Mouse (Mus musculus) liver, embryonic 13.5 days (tissue): ENCODE measurements at regions not wholly inside any gene's neighbourhood (a gene's known extent, or its start where the extent isn't known, plus 50 kb on each side); places are given as distances from the start of the nearest gene placed in this dataset.

ENCODE experiments used
- ATAC-seq: fragments of 200-750 bp; cut with Nextera tagmentation; 2 replicates; pipeline ENCODE4 v1.8.0; 2017; ENCODE audit warnings: low read depth, mild to moderate bottlenecking, moderate number of reproducible peaks, moderate library complexity
- DNase-seq: peaks from one replicate; pipeline ENCODE4 v3.0.0; 2022
- H3K27ac ChIP-seq: fragments of 300-500 bp; sonication (generic); 2 replicates; pipeline ENCODE4 v1.5.1; 2015; ENCODE audit warnings: moderate library complexity, mild to moderate bottlenecking, inconsistent platforms
- H3K27me3 ChIP-seq: fragments of 300-500 bp; sonication (generic); 2 replicates; pipeline ENCODE4 v1.6.1; 2015; ENCODE audit warnings: mild to moderate bottlenecking, inconsistent platforms
- H3K36me3 ChIP-seq: fragments of 300-500 bp; sonication (generic); 2 replicates; pipeline ENCODE4 v1.6.1; 2015; ENCODE audit warnings: mild to moderate bottlenecking, inconsistent platforms
- H3K4me1 ChIP-seq: fragments of 300-500 bp; sonication (generic); replicated peaks from 2 replicates; pipeline ENCODE4 v1.6.1; 2015; ENCODE audit warnings: inconsistent platforms
- H3K4me2 ChIP-seq: fragments of 300-500 bp; sonication (generic); 2 replicates; pipeline ENCODE4 v1.6.1; 2015; ENCODE audit warnings: inconsistent platforms, mild to moderate bottlenecking, moderate library complexity
- H3K4me3 ChIP-seq: fragments of 300-500 bp; sonication (generic); replicated peaks from 2 replicates; pipeline ENCODE4 v1.5.1; 2015; ENCODE audit warnings: mild to moderate bottlenecking, inconsistent platforms
- H3K9ac ChIP-seq: fragments of 300-500 bp; sonication (generic); 2 replicates; pipeline ENCODE4 v1.6.1; 2015; ENCODE audit warnings: mild to moderate bottlenecking, inconsistent platforms
- H3K9me3 ChIP-seq: fragments of 300-500 bp; sonication (generic); replicated peaks from 2 replicates; pipeline ENCODE4 v1.6.1; 2016; ENCODE audit warnings: inconsistent platforms
- WGBS: fragments of 180-500 bp; shearing (Covaris S2); methylation state at CpG from one replicate; pipeline ENCODE4 v1.1.7; 2015; ENCODE audit not compliant: insufficient replicate concordance; 5-methylcytosine and 5-hydroxymethylcytosine counted together

DNA sequence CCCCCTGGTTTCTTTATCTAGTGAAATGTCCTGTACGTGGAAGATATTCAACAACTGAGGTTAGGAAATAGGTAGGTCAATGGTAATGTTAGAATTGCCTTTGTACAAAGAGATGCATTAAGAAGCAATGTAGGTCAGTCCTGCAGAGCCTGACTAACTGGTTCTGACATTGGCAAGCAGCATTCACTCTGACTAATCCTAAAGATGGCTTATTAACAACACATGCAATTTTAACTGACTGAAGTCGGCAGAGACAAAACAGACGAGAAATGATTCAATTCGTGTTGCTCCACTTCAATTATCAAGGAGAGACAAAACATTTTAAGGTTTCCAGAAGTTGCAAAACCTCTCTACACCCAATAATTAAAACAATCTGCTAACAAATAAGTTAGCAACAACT lies 470.0 kb upstream of the Cited2 start:
- H3K4me2 ChIP-seq: no peak overlapping the region
- H3K9ac ChIP-seq: no peak overlapping the region
- no peaks in the 10 kb centered on the region for H3K27me3 ChIP-seq
- no peaks in the 10 kb centered on the region for H3K36me3 ChIP-seq
- no peaks in the 10 kb centered on the region for H3K4me1 ChIP-seq
- H3K27ac ChIP-seq: no peak overlapping the region
- DNase-seq: no peak
- no peaks in the 10 kb centered on the region for H3K9me3 ChIP-seq
- no peak overlapping the region for H3K4me3 ChIP-seq
- WGBS: 67% methylated on average over 4 of the region's 4 CpGs
- no peak for ATAC-seq

- Histone ChIP-seq H3K4me3 (no peak overlapping the region), H3K9me3 (no peaks in the 10 kb centered on the region), H3K4me2 (no peak overlapping the region), H3K9ac (no peak overlapping the region), H3K27ac (no peak overlapping the region), H3K27me3 (no peaks in the 10 kb centered on the region), H3K36me3 (no peaks in the 10 kb centered on the region), H3K4me1 (no peaks in the 10 kb centered on the region)
- WGBS: 63% methylated on average over 4 of the region's 4 CpGs
- no peak for ATAC-seq
- no peak for DNase-seq
Measured at GRCm38 (mm10) chr10:17260154-17260553, 462.9 kb upstream of the Cited2 start.

DNA sequence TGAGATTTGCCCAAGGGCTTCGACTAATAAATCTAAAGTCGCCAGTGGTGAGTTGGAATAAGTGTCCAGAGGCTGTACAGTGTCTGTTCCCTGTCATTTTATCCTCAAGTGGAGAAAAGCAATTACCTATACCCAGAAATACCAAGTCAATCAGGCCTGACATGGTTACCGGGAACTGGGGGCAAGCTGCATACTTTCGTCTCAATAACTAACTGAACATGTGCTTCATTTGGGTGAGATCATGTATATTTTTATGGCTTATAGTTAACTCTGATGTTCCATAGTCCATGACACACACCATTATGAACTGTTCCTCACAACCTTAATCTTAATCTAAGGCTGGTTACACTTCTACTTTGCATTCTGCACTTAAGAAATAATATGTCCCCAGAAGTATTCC lies 462.4 kb upstream of the Cited2 start:
- H3K9me3 ChIP-seq: no peaks in the 10 kb centered on the region
- H3K4me3 ChIP-seq: no peak overlapping the region
- ATAC-seq (no peak), DNase-seq (no peak)
- no peak overlapping the region for H3K4me2 ChIP-seq
- no peaks in the 10 kb centered on the region for H3K27me3 ChIP-seq
- no peaks in the 10 kb centered on the region for H3K4me1 ChIP-seq
- 70% methylated on average over 4 of the region's 4 CpGs for WGBS
- no peaks in the 10 kb centered on the region for H3K36me3 ChIP-seq
- no peak overlapping the region for H3K9ac ChIP-seq
- no peak overlapping the region for H3K27ac ChIP-seq

DNA sequence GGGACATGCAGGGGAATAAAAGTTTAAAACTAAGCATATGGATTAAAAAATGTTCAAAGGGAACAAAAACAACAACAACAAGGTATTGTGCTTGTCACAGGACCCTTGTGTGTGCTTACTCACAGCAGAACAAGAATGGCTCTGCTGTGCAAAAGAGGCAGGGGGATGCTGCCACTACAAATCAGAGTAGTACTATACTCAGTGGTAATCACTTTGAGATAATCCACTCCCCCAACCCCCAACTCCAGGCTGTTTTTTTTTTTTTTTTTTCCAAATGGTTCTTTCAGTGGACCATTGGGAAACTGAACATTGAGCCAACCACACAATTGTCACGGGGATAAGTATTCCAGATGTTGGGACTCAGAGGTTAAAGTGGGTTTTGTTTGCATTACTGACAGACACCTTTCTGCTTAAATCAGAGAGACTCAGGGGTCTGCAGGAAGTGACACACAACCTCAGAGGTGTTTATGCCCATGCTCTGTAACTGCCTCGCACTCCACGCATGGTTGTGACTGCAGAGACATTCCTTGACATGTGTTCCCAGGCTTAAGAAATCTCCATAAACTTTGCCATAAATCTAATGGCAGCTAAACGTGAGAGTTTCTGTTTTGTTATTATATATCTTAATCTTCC lies 461.7 kb upstream of the Cited2 start:
- ATAC-seq (no peak), DNase-seq (no peak)
- no peak overlapping the region for H3K27ac ChIP-seq
- no peak overlapping the region for H3K4me2 ChIP-seq
- H3K9ac ChIP-seq: no peak overlapping the region
- no peaks in the 10 kb centered on the region for H3K36me3 ChIP-seq
- no peaks in the 10 kb centered on the region for H3K4me1 ChIP-seq
- no peaks in the 10 kb centered on the region for H3K27me3 ChIP-seq
- H3K4me3 ChIP-seq: no peak overlapping the region
- WGBS: 52% methylated on average over 4 of the region's 4 CpGs
- H3K9me3 ChIP-seq: no peaks in the 10 kb centered on the region

DNA sequence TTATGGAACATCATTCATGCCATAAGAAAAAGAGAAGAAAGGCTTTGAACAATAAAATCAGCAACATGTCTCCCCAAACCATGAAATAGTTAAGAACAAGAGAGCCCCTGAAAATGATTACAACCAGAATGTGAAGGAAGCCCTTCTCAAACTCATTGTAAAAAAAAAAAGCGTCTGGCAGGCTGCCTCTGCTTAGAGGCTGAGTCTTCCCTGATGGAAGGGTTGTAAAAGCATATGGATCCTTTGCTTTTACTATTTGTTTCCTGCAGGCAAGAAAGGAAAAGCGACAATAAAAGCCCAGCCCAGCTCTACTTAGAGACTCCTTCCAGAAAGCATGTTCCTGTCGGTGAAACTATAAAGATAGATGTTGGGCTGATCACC lies 461.2 kb upstream of the Cited2 start:
- Histone ChIP-seq H3K4me1 (no peaks in the 10 kb centered on the region), H3K27ac (no peak overlapping the region), H3K4me2 (no peak overlapping the region), H3K4me3 (no peak overlapping the region), H3K9me3 (no peaks in the 10 kb centered on the region), H3K27me3 (no peaks in the 10 kb centered on the region), H3K9ac (no peak overlapping the region), H3K36me3 (no peaks in the 10 kb centered on the region)
- 57% methylated on average over 3 of the region's 3 CpGs for WGBS
- ATAC-seq (no peak), DNase-seq (no peak)

- H3K4me3 ChIP-seq: no peak overlapping the region
- WGBS: 48% methylated on average over 5 of the region's 5 CpGs
- H3K36me3 ChIP-seq: no peaks in the 10 kb centered on the region
- H3K27ac ChIP-seq: no peak overlapping the region
- H3K4me1 ChIP-seq: no peaks in the 10 kb centered on the region
- H3K9me3 ChIP-seq: no peaks in the 10 kb centered on the region
- no peaks in the 10 kb centered on the region for H3K27me3 ChIP-seq
- H3K4me2 ChIP-seq: no peak overlapping the region
- ATAC-seq: no peak
- no peak overlapping the region for H3K9ac ChIP-seq
- no peak for DNase-seq
Measured at GRCm38 (mm10) chr10:17272646-17273045, 450.4 kb upstream of the Cited2 start.

- H3K27me3 ChIP-seq: no peaks in the 10 kb centered on the region
- no peak overlapping the region for H3K4me3 ChIP-seq
- no peak overlapping the region for H3K9ac ChIP-seq
- no peaks in the 10 kb centered on the region for H3K4me1 ChIP-seq
- no peak overlapping the region for H3K27ac ChIP-seq
- WGBS: 62% methylated on average over 3 of the region's 3 CpGs
- no peaks in the 10 kb centered on the region for H3K9me3 ChIP-seq
- ATAC-seq (no peak), DNase-seq (no peak)
- H3K4me2 ChIP-seq: no peak overlapping the region
- H3K36me3 ChIP-seq: no peaks in the 10 kb centered on the region
Measured at GRCm38 (mm10) chr10:17273855-17274254, 449.2 kb upstream of the Cited2 start.

DNA sequence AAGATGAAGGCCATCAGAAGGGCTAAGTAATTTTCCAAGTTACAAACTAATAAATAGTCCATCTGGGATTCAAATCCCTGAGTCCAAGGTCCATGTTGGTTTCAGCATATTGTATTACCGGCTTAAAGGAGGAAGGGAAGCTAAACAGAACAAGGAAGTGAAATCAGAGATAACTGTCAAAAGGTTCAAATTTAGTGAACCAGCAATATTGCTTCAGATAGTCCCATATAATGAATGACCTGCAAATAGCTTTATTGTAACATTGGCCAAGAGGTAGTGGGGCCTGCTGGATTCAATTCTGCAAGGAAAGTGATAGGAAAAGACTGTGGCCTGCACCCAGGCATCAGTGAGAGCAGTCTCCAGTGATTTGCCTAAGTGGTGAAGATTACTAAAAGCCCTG lies 447.8 kb upstream of the Cited2 start:
- H3K4me1 ChIP-seq: no peaks in the 10 kb centered on the region
- no peak overlapping the region for H3K27ac ChIP-seq
- no peaks in the 10 kb centered on the region for H3K36me3 ChIP-seq
- no peaks in the 10 kb centered on the region for H3K27me3 ChIP-seq
- no peak overlapping the region for H3K4me2 ChIP-seq
- H3K9ac ChIP-seq: no peak overlapping the region
- WGBS: 39% methylated on average over 1 of the region's 1 CpGs
- DNase-seq (no peak), ATAC-seq (no peak)
- H3K4me3 ChIP-seq: no peak overlapping the region
- H3K9me3 ChIP-seq: no peaks in the 10 kb centered on the region

DNA sequence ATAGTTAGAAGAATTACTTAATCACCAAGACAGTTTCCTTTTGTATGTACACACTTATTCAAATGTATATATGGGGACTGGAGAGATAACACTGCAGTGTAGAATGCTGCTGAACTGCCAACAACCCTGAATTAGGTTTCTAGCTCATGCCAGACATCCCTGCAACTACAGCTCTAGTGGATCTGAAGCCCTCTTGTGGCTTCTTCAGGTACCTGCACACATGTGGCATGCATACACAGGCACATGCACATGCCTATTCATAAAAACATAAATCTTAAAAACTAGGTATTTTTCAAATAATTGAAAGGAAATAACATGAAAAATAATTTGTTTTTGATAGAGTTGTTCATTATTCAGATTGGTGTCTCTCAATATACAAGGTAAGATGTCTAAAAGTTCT lies 445.1 kb upstream of the Cited2 start:
- no peak overlapping the region for H3K9ac ChIP-seq
- H3K4me1 ChIP-seq: no peaks in the 10 kb centered on the region
- H3K4me2 ChIP-seq: no peak overlapping the region
- no peak overlapping the region for H3K4me3 ChIP-seq
- no peaks in the 10 kb centered on the region for H3K36me3 ChIP-seq
- DNase-seq: no peak
- no peak overlapping the region for H3K27ac ChIP-seq
- H3K9me3 ChIP-seq: no peaks in the 10 kb centered on the region
- ATAC-seq: no peak
- H3K27me3 ChIP-seq: no peaks in the 10 kb centered on the region

GRCm38 (mm10) chr10:17284858-17285257 lies 438.2 kb upstream of the Cited2 start:
- Histone ChIP-seq H3K36me3 (no peaks in the 10 kb centered on the region), H3K27ac (no peak overlapping the region), H3K9ac (no peak overlapping the region), H3K9me3 (no peaks in the 10 kb centered on the region), H3K27me3 (no peaks in the 10 kb centered on the region), H3K4me3 (no peak overlapping the region), H3K4me2 (no peak overlapping the region), H3K4me1 (no peaks in the 10 kb centered on the region)
- ATAC-seq (no peak), DNase-seq (no peak)
- 82% methylated on average over 5 of the region's 5 CpGs for WGBS

GRCm38 (mm10) chr10:17287141-17287540 lies 435.9 kb upstream of the Cited2 start:
- no peak overlapping the region for H3K4me3 ChIP-seq
- DNase-seq (no peak), ATAC-seq (no peak)
- no peaks in the 10 kb centered on the region for H3K9me3 ChIP-seq
- no peak overlapping the region for H3K27ac ChIP-seq
- WGBS: 65% methylated on average over 2 of the region's 2 CpGs
- H3K4me2 ChIP-seq: no peak overlapping the region
- no peaks in the 10 kb centered on the region for H3K36me3 ChIP-seq
- H3K27me3 ChIP-seq: no peaks in the 10 kb centered on the region
- no peak overlapping the region for H3K9ac ChIP-seq
- H3K4me1 ChIP-seq: no peaks in the 10 kb centered on the region

DNA sequence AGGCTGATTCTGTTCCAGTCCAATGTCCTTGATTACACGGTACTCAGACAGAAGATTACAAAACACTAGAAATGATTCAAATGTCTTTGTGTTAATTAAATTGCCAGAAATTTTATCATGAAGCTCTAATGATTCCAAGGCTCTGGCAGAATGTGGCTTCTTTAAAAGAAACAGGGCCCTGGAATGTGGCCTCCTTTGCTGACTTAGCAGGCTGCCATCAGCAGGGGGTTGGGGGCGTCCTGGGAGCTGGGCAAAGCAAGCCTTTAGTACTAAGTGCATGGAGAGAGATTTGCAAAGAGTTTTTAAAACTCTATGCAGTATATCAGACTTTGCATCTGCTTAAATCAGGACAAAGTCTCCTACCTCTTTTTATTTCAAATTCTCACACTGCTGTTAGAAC lies 434.8 kb upstream of the Cited2 start:
- no peak overlapping the region for H3K27ac ChIP-seq
- no peaks in the 10 kb centered on the region for H3K4me1 ChIP-seq
- no peaks in the 10 kb centered on the region for H3K27me3 ChIP-seq
- H3K9ac ChIP-seq: no peak overlapping the region
- no peak for ATAC-seq
- no peak for DNase-seq
- no peaks in the 10 kb centered on the region for H3K36me3 ChIP-seq
- no peaks in the 10 kb centered on the region for H3K9me3 ChIP-seq
- WGBS: 64% methylated on average over 2 of the region's 2 CpGs
- no peak overlapping the region for H3K4me2 ChIP-seq
- no peak overlapping the region for H3K4me3 ChIP-seq
